Mouse (Mus musculus) neural tube, embryonic 15.5 days (tissue): ENCODE results near the gene Ccn5. TPM values are rescaled to one million over a fixed set of nuclear protein-coding genes. Genes with fewer than 3 reads are reported as not detected.

Experiments used
- ATAC-seq: fragments of 200-750 bp; cut with Nextera tagmentation; 2 replicates; pipeline ENCODE4 v1.8.0; 2017; ENCODE audit warnings: mild to moderate bottlenecking, moderate TSS enrichment, moderate library complexity; ENCODE audit not compliant: low FRiP score
- H3K27ac ChIP-seq: fragments of 300-500 bp; sonication (generic); replicated peaks from 2 replicates; pipeline ENCODE4 v1.5.1; 2015; ENCODE audit warnings: mild to moderate bottlenecking, inconsistent platforms
- H3K27me3 ChIP-seq: fragments of 300-500 bp; sonication (generic); replicated peaks from 2 replicates; pipeline ENCODE4 v1.6.1; 2015; ENCODE audit warnings: inconsistent platforms
- H3K36me3 ChIP-seq: fragments of 300-500 bp; sonication (generic); 2 replicates; pipeline ENCODE4 v1.6.1; 2015; ENCODE audit warnings: inconsistent platforms
- H3K4me1 ChIP-seq: fragments of 300-500 bp; sonication (generic); 2 replicates; pipeline ENCODE4 v1.6.1; 2015; ENCODE audit warnings: inconsistent platforms
- H3K4me2 ChIP-seq: fragments of 300-500 bp; sonication (generic); 2 replicates; pipeline ENCODE4 v1.6.1; 2015; ENCODE audit warnings: inconsistent platforms, mild to moderate bottlenecking, moderate library complexity
- H3K4me3 ChIP-seq: fragments of 300-500 bp; sonication (generic); replicated peaks from 2 replicates; pipeline ENCODE4 v1.5.1; 2015; ENCODE audit warnings: mild to moderate bottlenecking, inconsistent platforms
- H3K9ac ChIP-seq: fragments of 300-500 bp; sonication (generic); replicated peaks from 2 replicates; pipeline ENCODE4 v1.6.1; 2015; ENCODE audit warnings: mild to moderate bottlenecking, inconsistent platforms
- H3K9me3 ChIP-seq: fragments of 300-500 bp; sonication (generic); replicated peaks from 2 replicates; pipeline ENCODE4 v1.6.1; 2016; ENCODE audit warnings: inconsistent platforms
- WGBS: fragments of 180-500 bp; shearing (Covaris S2); methylation state at CpG from one replicate; pipeline ENCODE4 v1.1.7; 2015; ENCODE audit warnings: mixed read lengths; 5-methylcytosine and 5-hydroxymethylcytosine counted together
- polyA plus RNA-seq: library from polyadenylated mRNA; unstranded; fragments of >200 nt; fragmentation: Nextera tagmentation; extraction: Ambion mirVana; gene quantifications from 2 replicates; pipeline ENCODE4 v1.2.1, GENCODE M21; 2015

Gene Ccn5
- polyA plus RNA-seq, 1 experiment from 2014 or later = 0.31 TPM

GRCm38 (mm10) chr2:163853461-163853901 lies 32.8 kb downstream of the Ccn5 start, which contains the start of gene Kcnk15:
Gene Kcnk15, plus strand, starts transcription at chr2:163853651.
- Histone ChIP-seq H3K27ac (no peak within 1 kb of the TSS), H3K4me2 (peak within 1 kb of the TSS; percentile 49), H3K9me3 (no peaks in the 10 kb centered on the region), H3K4me1 (peaks cover 12% of the 10 kb centered on the region), H3K36me3 (no peaks in the 10 kb centered on the region), H3K9ac (no peak within 1 kb of the TSS), H3K27me3 (peaks cover 89% of the 10 kb centered on the region), H3K4me3 (peak within 1 kb of the TSS; percentile 29)
- ATAC-seq = no peak
- 2% methylated on average over 38 of the region's 38 CpGs for WGBS

GRCm38 (mm10) chr2:163857233-163857632 lies 36.6 kb downstream of the Ccn5 start:
- no peak for ATAC-seq
- Histone ChIP-seq H3K4me3 (no peak overlapping the region), H3K27me3 (peaks cover 63% of the 10 kb centered on the region), H3K9me3 (no peaks in the 10 kb centered on the region), H3K27ac (no peak overlapping the region), H3K4me1 (peaks cover 15% of the 10 kb centered on the region), H3K4me2 (no peak overlapping the region), H3K9ac (no peak overlapping the region), H3K36me3 (no peaks in the 10 kb centered on the region)
- WGBS = 75% methylated on average over 6 of the region's 6 CpGs

DNA sequence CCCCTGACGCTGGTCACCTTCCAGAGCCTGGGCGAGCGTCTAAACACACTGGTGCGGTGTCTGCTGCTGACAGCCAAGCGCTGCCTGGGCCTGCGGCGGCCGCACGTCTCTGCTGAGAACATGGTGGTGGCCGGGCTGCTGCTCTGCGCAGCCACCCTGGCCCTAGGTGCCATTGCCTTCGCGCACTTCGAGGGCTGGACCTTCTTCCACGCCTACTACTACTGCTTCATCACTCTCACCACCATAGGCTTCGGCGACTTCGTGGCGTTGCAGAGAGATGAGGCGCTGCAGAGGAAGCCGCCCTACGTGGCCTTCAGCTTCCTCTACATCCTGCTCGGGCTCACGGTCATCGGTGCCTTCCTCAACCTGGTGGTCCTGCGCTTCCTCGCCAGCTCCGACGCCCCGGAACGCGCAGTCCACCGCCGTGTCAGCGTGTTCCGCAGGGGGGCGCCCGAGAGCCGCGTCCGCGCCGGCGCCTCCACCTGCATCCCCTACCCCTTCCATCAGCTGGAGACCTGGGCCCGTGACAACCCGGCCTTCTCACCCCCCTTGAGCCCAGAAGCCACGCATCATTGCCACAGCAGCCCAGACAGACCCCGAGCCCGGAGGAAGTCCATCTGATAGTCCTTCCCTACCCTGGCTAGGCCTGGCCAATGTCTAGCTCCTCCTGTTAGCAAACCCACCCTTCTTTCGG lies 37.7 kb downstream of the Ccn5 start:
- no peaks in the 10 kb centered on the region for H3K9me3 ChIP-seq
- peak overlapping the region; percentile 18; the same call in 1 of the 2 replicates for H3K4me3 ChIP-seq
- peak overlapping the region; percentile 51 for H3K4me2 ChIP-seq
- H3K27ac ChIP-seq = no peak overlapping the region
- peaks cover 54% of the 10 kb centered on the region for H3K27me3 ChIP-seq
- H3K36me3 ChIP-seq = peaks cover 4% of the 10 kb centered on the region; the same call in 1 of the 2 replicates
- ATAC-seq = peak; percentile 73
- H3K4me1 ChIP-seq = peaks cover 15% of the 10 kb centered on the region
- 12% methylated on average over 50 of the region's 50 CpGs for WGBS
- peak overlapping the region; percentile 26; the same call in 1 of the 2 replicates for H3K9ac ChIP-seq

GRCm38 (mm10) chr2:163865311-163865710 lies 44.6 kb downstream of the Ccn5 start:
- ATAC-seq = no peak
- H3K36me3 ChIP-seq = peaks cover 4% of the 10 kb centered on the region; the same call in 1 of the 2 replicates
- no peak overlapping the region for H3K27ac ChIP-seq
- no peaks in the 10 kb centered on the region for H3K27me3 ChIP-seq
- H3K4me2 ChIP-seq = no peak overlapping the region
- no peaks in the 10 kb centered on the region for H3K9me3 ChIP-seq
- peaks cover 8% of the 10 kb centered on the region; the same call in 1 of the 2 replicates for H3K4me1 ChIP-seq
- H3K9ac ChIP-seq = no peak overlapping the region
- WGBS = 91% methylated on average over 5 of the region's 5 CpGs
- H3K4me3 ChIP-seq = no peak overlapping the region

GRCm38 (mm10) chr2:163866061-163866460 lies 45.4 kb downstream of the Ccn5 start:
- no peaks in the 10 kb centered on the region for H3K9me3 ChIP-seq
- 91% methylated on average over 9 of the region's 9 CpGs for WGBS
- H3K27ac ChIP-seq = no peak overlapping the region
- peaks cover 4% of the 10 kb centered on the region; the same call in 1 of the 2 replicates for H3K36me3 ChIP-seq
- H3K4me1 ChIP-seq = peaks cover 16% of the 10 kb centered on the region
- no peak overlapping the region for H3K4me3 ChIP-seq
- H3K9ac ChIP-seq = no peak overlapping the region
- no peak overlapping the region for H3K4me2 ChIP-seq
- no peak for ATAC-seq
- H3K27me3 ChIP-seq = no peaks in the 10 kb centered on the region

DNA sequence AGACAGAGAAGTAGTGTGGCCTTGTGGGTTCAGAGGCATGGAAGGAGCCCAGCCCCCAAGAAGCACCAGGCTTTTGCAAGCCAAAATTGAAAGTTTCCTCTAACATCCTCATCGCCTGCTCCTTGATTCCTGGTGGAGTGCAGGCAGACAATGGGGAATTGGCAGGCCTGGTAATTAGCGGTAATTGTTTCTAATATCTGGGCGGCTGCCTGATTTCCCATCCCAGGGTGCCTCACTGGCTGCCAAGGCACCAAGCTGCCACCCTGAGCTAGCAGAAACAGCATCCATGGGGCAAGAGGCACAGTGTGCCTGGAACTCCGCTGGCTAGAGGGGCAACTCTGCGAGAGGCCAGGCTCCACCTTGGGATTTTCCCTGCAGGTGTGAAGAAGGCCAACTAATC lies 49.1 kb downstream of the Ccn5 start:
- Histone ChIP-seq H3K9ac (no peak overlapping the region), H3K4me2 (no peak overlapping the region), H3K4me1 (peaks cover 22% of the 10 kb centered on the region), H3K4me3 (no peak overlapping the region), H3K9me3 (no peaks in the 10 kb centered on the region), H3K36me3 (no peaks in the 10 kb centered on the region), H3K27me3 (no peaks in the 10 kb centered on the region), H3K27ac (no peak overlapping the region)
- ATAC-seq = no peak
- 44% methylated on average over 5 of the region's 5 CpGs for WGBS

DNA sequence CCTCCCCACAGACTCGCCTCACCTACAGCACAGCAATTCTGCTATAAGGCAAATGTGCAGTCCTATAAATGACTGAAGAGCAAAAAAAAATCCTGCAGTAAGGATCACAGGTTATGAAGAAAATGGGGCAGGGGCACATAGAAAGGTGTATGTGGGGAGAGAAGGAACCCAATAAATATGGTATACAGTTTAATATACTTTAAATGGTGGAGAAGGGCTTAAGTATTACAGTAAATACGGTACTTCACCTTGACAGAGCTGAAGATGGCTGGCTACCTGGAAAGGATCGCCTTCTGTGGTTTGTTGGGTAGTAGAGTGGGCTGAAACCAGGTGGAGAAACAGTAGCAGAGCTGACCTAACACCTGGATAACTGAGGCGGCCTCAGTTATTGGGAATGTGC lies 50.6 kb downstream of the Ccn5 start:
- 82% methylated on average over 4 of the region's 4 CpGs for WGBS
- H3K27ac ChIP-seq = no peak overlapping the region
- peaks cover 37% of the 10 kb centered on the region for H3K4me1 ChIP-seq
- no peak for ATAC-seq
- no peak overlapping the region for H3K4me2 ChIP-seq
- H3K27me3 ChIP-seq = no peaks in the 10 kb centered on the region
- H3K9ac ChIP-seq = no peak overlapping the region
- H3K36me3 ChIP-seq = no peaks in the 10 kb centered on the region
- no peaks in the 10 kb centered on the region for H3K9me3 ChIP-seq
- no peak overlapping the region for H3K4me3 ChIP-seq

- H3K27me3 ChIP-seq = no peaks in the 10 kb centered on the region
- peaks cover 43% of the 10 kb centered on the region for H3K4me1 ChIP-seq
- no peaks in the 10 kb centered on the region for H3K9me3 ChIP-seq
- no peak for ATAC-seq
- no peak overlapping the region for H3K27ac ChIP-seq
- no peaks in the 10 kb centered on the region for H3K36me3 ChIP-seq
- no peak overlapping the region for H3K9ac ChIP-seq
- H3K4me3 ChIP-seq = no peak overlapping the region
- 59% methylated on average over 3 of the region's 3 CpGs for WGBS
- no peak overlapping the region for H3K4me2 ChIP-seq
Observed at GRCm38 (mm10) chr2:163871906-163872305, 51.2 kb downstream of the Ccn5 start.

- Histone ChIP-seq H3K9ac (0 out of 2 replicates have a peak overlapping the region, but pooled peaks have one; percentile 1), H3K27me3 (no peaks in the 10 kb centered on the region), H3K4me1 (peaks cover 44% of the 10 kb centered on the region), H3K4me2 (no peak overlapping the region), H3K4me3 (no peak overlapping the region), H3K9me3 (no peaks in the 10 kb centered on the region), H3K27ac (no peak overlapping the region), H3K36me3 (0 out of 2 replicates have a peak, but pooled peaks cover 2% of the 10 kb centered on the region)
- WGBS = 24% methylated on average over 5 of the region's 5 CpGs
- peak; percentile 55; the same call in 1 of the 2 replicates for ATAC-seq
Observed at GRCm38 (mm10) chr2:163874877-163875276, 54.2 kb downstream of the Ccn5 start.

DNA sequence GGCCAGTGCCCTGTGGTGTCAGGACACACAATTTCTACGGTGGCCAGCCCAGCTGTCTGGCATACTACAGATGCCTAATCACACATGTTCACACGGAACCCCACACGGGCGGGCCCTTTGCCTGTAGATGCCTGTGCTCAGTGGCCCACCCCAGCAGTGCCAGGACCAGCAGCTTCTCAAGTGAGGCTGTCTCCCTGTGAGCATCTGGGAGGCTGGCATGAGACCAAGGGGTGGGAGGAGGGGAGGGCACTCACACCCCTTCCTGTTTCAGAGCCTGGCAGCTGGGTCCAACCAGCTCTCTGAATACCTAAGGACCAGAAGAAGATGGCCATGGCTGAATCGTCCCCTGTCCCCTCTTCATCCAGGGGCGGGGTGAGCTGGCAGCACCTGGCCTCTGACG lies 54.8 kb downstream of the Ccn5 start:
- H3K27me3 ChIP-seq = no peaks in the 10 kb centered on the region
- no peak overlapping the region for H3K9ac ChIP-seq
- H3K4me1 ChIP-seq = peaks cover 38% of the 10 kb centered on the region
- ATAC-seq = peak; percentile 46
- no peak overlapping the region; the same call in 1 of the 2 replicates for H3K27ac ChIP-seq
- H3K36me3 ChIP-seq = 0 out of 2 replicates have a peak, but pooled peaks cover 2% of the 10 kb centered on the region
- H3K4me3 ChIP-seq = no peak overlapping the region
- 45% methylated on average over 7 of the region's 7 CpGs for WGBS
- H3K9me3 ChIP-seq = no peaks in the 10 kb centered on the region
- no peak overlapping the region for H3K4me2 ChIP-seq

- no peak overlapping the region for H3K4me2 ChIP-seq
- H3K4me1 ChIP-seq = peaks cover 28% of the 10 kb centered on the region
- H3K9me3 ChIP-seq = no peaks in the 10 kb centered on the region
- H3K4me3 ChIP-seq = no peak overlapping the region
- WGBS = 72% methylated on average over 14 of the region's 14 CpGs
- H3K36me3 ChIP-seq = 0 out of 2 replicates have a peak, but pooled peaks cover 2% of the 10 kb centered on the region
- H3K27me3 ChIP-seq = no peaks in the 10 kb centered on the region
- no peak overlapping the region for H3K27ac ChIP-seq
- no peak for ATAC-seq
- no peak overlapping the region for H3K9ac ChIP-seq
Observed at GRCm38 (mm10) chr2:163876830-163877498, 56.3 kb downstream of the Ccn5 start.

DNA sequence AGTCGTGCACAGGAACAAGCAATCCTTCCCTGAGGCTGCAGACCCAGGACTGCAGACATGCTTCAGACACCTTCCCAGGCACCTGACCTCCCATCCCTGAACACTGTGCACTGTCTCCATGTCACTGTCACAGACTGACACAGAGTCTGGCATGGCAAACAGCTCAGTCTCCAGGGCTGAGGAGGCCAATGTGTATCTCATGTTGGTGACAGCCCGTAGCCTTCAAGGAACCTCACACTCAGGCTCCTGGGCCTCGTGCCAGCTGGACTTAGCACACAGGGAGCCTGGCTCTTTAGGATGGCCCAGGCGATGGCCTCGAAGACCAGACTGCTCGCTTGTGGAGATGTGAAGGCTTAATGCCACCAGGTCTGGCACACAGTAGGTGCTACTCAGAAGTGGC lies 60.2 kb downstream of the Ccn5 start:
- 82% methylated on average over 6 of the region's 6 CpGs for WGBS
- no peak for ATAC-seq
- no peak overlapping the region for H3K4me2 ChIP-seq

More for the DNA sequence above, 60.2 kb downstream of the Ccn5 start:
- Histone ChIP-seq H3K27ac (no peak overlapping the region), H3K27me3 (no peaks in the 10 kb centered on the region), H3K36me3 (0 out of 2 replicates have a peak, but pooled peaks cover 2% of the 10 kb centered on the region), H3K4me3 (no peak overlapping the region), H3K9me3 (no peaks in the 10 kb centered on the region), H3K4me1 (peaks cover 20% of the 10 kb centered on the region), H3K9ac (no peak overlapping the region)
